ENCODE assay signal across 8 mouse cellular contexts in the genomic region with DNA sequence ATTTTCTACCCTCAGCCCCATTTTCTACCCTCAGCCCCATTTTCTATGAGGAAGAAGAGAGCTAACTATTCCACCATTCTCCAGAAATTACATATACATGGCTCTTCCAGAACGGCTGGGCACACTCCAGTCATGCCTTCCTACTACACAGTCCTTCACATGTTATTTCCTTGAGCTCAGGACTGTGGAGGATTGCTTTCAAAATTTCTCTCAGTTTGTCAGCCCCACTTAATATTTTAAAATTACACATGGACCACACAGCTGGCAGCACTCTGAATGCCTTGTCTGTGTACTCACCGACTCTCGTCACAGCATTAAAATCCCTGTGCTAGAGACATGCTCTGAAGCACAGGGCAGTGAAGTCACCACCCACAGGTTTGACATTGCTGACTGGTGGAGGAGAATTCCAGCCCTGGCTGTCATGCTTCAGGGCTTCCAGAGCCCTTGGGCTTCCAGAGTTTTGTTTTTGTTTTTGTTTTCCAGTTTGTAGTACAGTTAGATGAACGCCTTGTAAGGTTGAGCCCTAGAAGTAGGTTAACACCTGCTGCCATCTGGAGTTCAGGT. TPM values are rescaled to one million over a fixed set of nuclear protein-coding genes. Genes with fewer than 3 reads are reported as not detected.
DNase-seq lines count a peak whose midpoint lies in the region; ATAC-seq and TF ChIP-seq lines count a peak whose summit lies in the region.

No protein-coding gene starts in this region.

- peak overlapping the region; percentile 66; the same call in 1 of the 2 replicates for H3K27ac ChIP-seq in heart, embryonic 15.5 days
- peak overlapping the region; percentile 29; the same call in 1 of the 2 replicates for H3K27ac ChIP-seq in embryonic fibroblast, embryonic 13.5 days (ENCODE audit: insufficient read depth, low read length)
- no peak overlapping the region for H3K27ac ChIP-seq in kidney, embryonic 14.5 days (ENCODE audit: low read depth, low read length)
- H3K27ac ChIP-seq in midbrain, embryonic 15.5 days = peak overlapping the region; percentile 89

- no peak for DNase-seq in heart, postnatal 25 days (ENCODE audit: low spot score)
- no peak for DNase-seq in yolk sac, embryonic 10.5 days (ENCODE audit: low spot score)
- no peak for DNase-seq in left cerebral cortex, postnatal 10 days (ENCODE audit: extremely low spot score in 1 of 2, low spot score in 2 of 2)
- no peak for DNase-seq in spleen, postnatal 36 days (ENCODE audit: low spot score in 2 of 2)

- no peak for TF ChIP-seq CTCF in embryonic fibroblast, embryonic 13.5 days (IDR thresholded peaks at IDR 0.05; ENCODE audit: borderline replicate concordance, insufficient read depth, low read length)

- H3K9me3 ChIP-seq in heart, embryonic 15.5 days (replicated peaks) = no peaks in the 10 kb centered on the region
- no peaks in the 10 kb centered on the region for H3K9me3 ChIP-seq in kidney, embryonic 14.5 days (ENCODE audit: control insufficient read depth, low read length)
- H3K9me3 ChIP-seq in midbrain, embryonic 15.5 days = no peaks in the 10 kb centered on the region

- no peak for TF ChIP-seq POLR2A in embryonic fibroblast, embryonic 13.5 days (IDR thresholded peaks at IDR 0.05; ENCODE audit: low read depth, low read length)

- peak overlapping the region; percentile 70 for H3K9ac ChIP-seq in heart, embryonic 15.5 days
- no peak overlapping the region; the same call in 1 of the 2 replicates for H3K9ac ChIP-seq in kidney, embryonic 14.5 days (ENCODE audit: low read depth, low read length)
- peak overlapping the region; percentile 96 for H3K9ac ChIP-seq in midbrain, embryonic 15.5 days

- WGBS in heart, embryonic 15.5 days = 46% methylated on average over 4 of the region's 4 CpGs
- 28% methylated on average over 4 of the region's 4 CpGs for WGBS in kidney, embryonic 14.5 days
- WGBS in midbrain, embryonic 15.5 days = 38% methylated on average over 4 of the region's 4 CpGs

- intact Hi-C loops in heart, postnatal 25 days (cut with DNase I) = loop anchor here (5.0 kb wide), 1 partner anchor 687 kb away; no protein-coding TSS in a partner anchor
- intact Hi-C loops in left cerebral cortex, postnatal 10 days (cut with DNase I) = no loop called here

- H3K27me3 ChIP-seq in heart, embryonic 15.5 days = no peaks in the 10 kb centered on the region
- H3K27me3 ChIP-seq in kidney, embryonic 14.5 days (ENCODE audit: control insufficient read depth, insufficient read depth, low read length) = no peaks in the 10 kb centered on the region
- no peaks in the 10 kb centered on the region for H3K27me3 ChIP-seq in midbrain, embryonic 15.5 days (replicated peaks)

- H3K4me2 ChIP-seq in heart, embryonic 15.5 days = peak overlapping the region; percentile 87
- peak overlapping the region; percentile 56 for H3K4me2 ChIP-seq in kidney, embryonic 14.5 days (replicated peaks; ENCODE audit: low read depth, low read length)
- peak overlapping the region; percentile 77 for H3K4me2 ChIP-seq in midbrain, embryonic 15.5 days

- no peak for ATAC-seq in heart, embryonic 15.5 days (replicated peaks; ENCODE audit: insufficient number of reproducible peaks, insufficient read depth, low FRiP score, low read depth)
- ATAC-seq in kidney, embryonic 14.5 days (ENCODE audit: low FRiP score, low TSS enrichment) = peak; percentile 59
- ATAC-seq in midbrain, embryonic 15.5 days (replicated peaks) = peak; percentile 22

- H3K4me3 ChIP-seq in heart, embryonic 15.5 days = peak overlapping the region; percentile 71
- peak overlapping the region; percentile 82; the same call in 1 of the 2 replicates for H3K4me3 ChIP-seq in embryonic fibroblast, embryonic 13.5 days (ENCODE audit: insufficient read depth, low read length)
- peak overlapping the region; percentile 91 for H3K4me3 ChIP-seq in kidney, embryonic 14.5 days (ENCODE audit: low read length)
- peak overlapping the region; percentile 91 for H3K4me3 ChIP-seq in midbrain, embryonic 15.5 days

- peaks cover 27% of the 10 kb centered on the region for H3K4me1 ChIP-seq in heart, embryonic 15.5 days (replicated peaks)
- peaks cover 12% of the 10 kb centered on the region for H3K4me1 ChIP-seq in embryonic fibroblast, embryonic 13.5 days (ENCODE audit: control insufficient read depth, insufficient read depth, low read length)
- peaks cover 14% of the 10 kb centered on the region; the same call in 1 of the 2 replicates for H3K4me1 ChIP-seq in kidney, embryonic 14.5 days (ENCODE audit: control insufficient read depth, insufficient read depth, low read length)
- H3K4me1 ChIP-seq in midbrain, embryonic 15.5 days = peaks cover 31% of the 10 kb centered on the region

- peaks cover 21% of the 10 kb centered on the region; the same call in 1 of the 2 replicates for H3K36me3 ChIP-seq in heart, embryonic 15.5 days
- peaks cover 22% of the 10 kb centered on the region; the same call in 1 of the 2 replicates for H3K36me3 ChIP-seq in kidney, embryonic 14.5 days (ENCODE audit: control insufficient read depth, insufficient read depth, low read length)
- peaks cover 14% of the 10 kb centered on the region for H3K36me3 ChIP-seq in midbrain, embryonic 15.5 days (replicated peaks)

RNA-seq across cellular contexts. Expression of gene Gabarapl1, which starts 1.7 kb away (rescaled TPM):
- polyA plus RNA-seq in heart, embryonic 15.5 days (2015; fragmentation: Nextera tagmentation; extraction: Ambion mirVana) = 41.6 and 44.6 TPM in 2 replicates
- total RNA-seq in heart, postnatal 25 days (2021) = 100 to 1,000 TPM in 1 of 2 experiments, 10 to 100 TPM in 1; 97.1 to 107 TPM
- 92.0 and 113 TPM in 2 replicates for polyA plus RNA-seq in embryonic fibroblast, embryonic 13.5 days (2011; ENCODE audit: insufficient read length, low read depth, missing spikeins)
- polyA plus RNA-seq in kidney, embryonic 14.5 days (2014; fragmentation: Nextera tagmentation; extraction: Ambion mirVana) = 16.7 and 22.4 TPM in 2 replicates
- polyA plus RNA-seq in midbrain, embryonic 15.5 days (2015; fragmentation: Nextera tagmentation; extraction: Ambion mirVana) = 201 TPM in 2 replicates
- 100 to 1,000 TPM; 450 to 458 TPM for total RNA-seq in left cerebral cortex, postnatal 10 days (2021)

RNA-seq across cellular contexts. Expression of gene Tmem52b, which starts 22.4 kb away (rescaled TPM):
- polyA plus RNA-seq in heart, embryonic 15.5 days (2015; fragmentation: Nextera tagmentation; extraction: Ambion mirVana) = not detected in 2 replicates
- not detected for total RNA-seq in heart, postnatal 25 days (2021)
- polyA plus RNA-seq in embryonic fibroblast, embryonic 13.5 days (2011; ENCODE audit: insufficient read length, low read depth, missing spikeins) = 0.48 TPM in 1 of 2 replicates, not detected in the other
- polyA plus RNA-seq in kidney, embryonic 14.5 days (2014; fragmentation: Nextera tagmentation; extraction: Ambion mirVana) = 24.0 and 38.3 TPM in 2 replicates
- polyA plus RNA-seq in midbrain, embryonic 15.5 days (2015; fragmentation: Nextera tagmentation; extraction: Ambion mirVana) = 0.32 TPM in 1 of 2 replicates, not detected in the other
- total RNA-seq in left cerebral cortex, postnatal 10 days (2021) = not detected

RNA-seq across cellular contexts. Expression of gene Olr1, which starts 27.7 kb away (rescaled TPM):
- polyA plus RNA-seq in heart, embryonic 15.5 days (2015; fragmentation: Nextera tagmentation; extraction: Ambion mirVana) = 0.30 and 0.79 TPM in 2 replicates
- total RNA-seq in heart, postnatal 25 days (2021) = under 1 TPM; 0.06 to 0.47 TPM
- 2.9 and 10.2 TPM in 2 replicates for polyA plus RNA-seq in embryonic fibroblast, embryonic 13.5 days (2011; ENCODE audit: insufficient read length, low read depth, missing spikeins)
- not detected in 2 replicates for polyA plus RNA-seq in kidney, embryonic 14.5 days (2014; fragmentation: Nextera tagmentation; extraction: Ambion mirVana)
- polyA plus RNA-seq in midbrain, embryonic 15.5 days (2015; fragmentation: Nextera tagmentation; extraction: Ambion mirVana) = not detected in 2 replicates
- total RNA-seq in left cerebral cortex, postnatal 10 days (2021) = not detected

RNA-seq across cellular contexts. Expression of gene Klre1, which starts 43.0 kb away (rescaled TPM):
- polyA plus RNA-seq in heart, embryonic 15.5 days (2015; fragmentation: Nextera tagmentation; extraction: Ambion mirVana) = not detected in 2 replicates
- total RNA-seq in heart, postnatal 25 days (2021) = not detected
- polyA plus RNA-seq in embryonic fibroblast, embryonic 13.5 days (2011; ENCODE audit: insufficient read length, low read depth, missing spikeins) = not detected in 2 replicates
- polyA plus RNA-seq in kidney, embryonic 14.5 days (2014; fragmentation: Nextera tagmentation; extraction: Ambion mirVana) = not detected in 2 replicates
- polyA plus RNA-seq in midbrain, embryonic 15.5 days (2015; fragmentation: Nextera tagmentation; extraction: Ambion mirVana) = not detected in 2 replicates
- total RNA-seq in left cerebral cortex, postnatal 10 days (2021) = not detected

RNA-seq across cellular contexts. Expression of gene Klrd1, which starts 56.9 kb away (rescaled TPM):
- 0.60 and 1.1 TPM in 2 replicates for polyA plus RNA-seq in heart, embryonic 15.5 days (2015; fragmentation: Nextera tagmentation; extraction: Ambion mirVana)
- not detected for total RNA-seq in heart, postnatal 25 days (2021)
- polyA plus RNA-seq in embryonic fibroblast, embryonic 13.5 days (2011; ENCODE audit: insufficient read length, low read depth, missing spikeins) = not detected in 2 replicates
- polyA plus RNA-seq in kidney, embryonic 14.5 days (2014; fragmentation: Nextera tagmentation; extraction: Ambion mirVana) = not detected in 2 replicates
- polyA plus RNA-seq in midbrain, embryonic 15.5 days (2015; fragmentation: Nextera tagmentation; extraction: Ambion mirVana) = not detected in 2 replicates
- not detected for total RNA-seq in left cerebral cortex, postnatal 10 days (2021)

Comparison
In these comparisons a context has a peak if more than half of its experiments do, and no peak if none do; other contexts are left out.
1. RNA of gene Tmem52b, which starts 22.4 kb away (polyA plus RNA-seq): 24.0 to 38.3 TPM in kidney, embryonic 14.5 days; 0.32 TPM in midbrain, embryonic 15.5 days, not detected in heart, embryonic 15.5 days and 0.48 TPM in embryonic fibroblast, embryonic 13.5 days; every median in the first group is over 10 times any median in the second.
2. Peak in every context shown above with its lines, with median percentiles within 50 percentile points of each other: H3K4me2 ChIP-seq and H3K4me3 ChIP-seq.